Mouse (Mus musculus): ENCODE results near the gene Mpp5. TPM values are rescaled to one million over a fixed set of nuclear protein-coding genes. Genes with fewer than 3 reads are reported as not detected.
A peak's percentile ranks its signal among the peaks of the same experiment; 100 is the strongest.

The Mpp5 gene
- total and polyA plus RNA-seq, 2 experiments = 0.84 to 17.0 TPM

GRCm38 (mm10) chr12:78747406-78747805, 1.3 kb upstream of the Mpp5 start:
- H3K4me1 ChIP-seq (ENCODE audit: control insufficient read depth, insufficient read depth, low read length) = no peaks in the 10 kb centered on the region
- H3K36me3 ChIP-seq (ENCODE audit: control insufficient read depth, insufficient read depth, low read length) = no peaks in the 10 kb centered on the region
- H3K4me3 ChIP-seq (ENCODE audit: insufficient read depth, low read depth, low read length) = no peak overlapping the region
- no peak for TF ChIP-seq POLR2A (IDR thresholded peaks at IDR 0.05; ENCODE audit: extremely low read depth, insufficient read depth, low read length)
- no peak for TF ChIP-seq CTCF (IDR thresholded peaks at IDR 0.05; ENCODE audit: low read depth, low read length)
- H3K9ac ChIP-seq (ENCODE audit: low read depth, low read length) = no peak overlapping the region
- 71% methylated on average over 1 of the region's 1 CpGs for WGBS
- DNase-seq (ENCODE audit: extremely low read depth, low read depth, low spot score) = no peak
- no peaks in the 10 kb centered on the region; the same call in 1 of the 2 replicates for H3K79me2 ChIP-seq (ENCODE audit: control insufficient read depth, insufficient read depth, low read length)
- no peaks in the 10 kb centered on the region for H3K27me3 ChIP-seq (ENCODE audit: control insufficient read depth, insufficient read depth, low read length)
- no peak overlapping the region for H3K27ac ChIP-seq (replicated peaks; ENCODE audit: insufficient read depth, low read depth, low read length)

DNA sequence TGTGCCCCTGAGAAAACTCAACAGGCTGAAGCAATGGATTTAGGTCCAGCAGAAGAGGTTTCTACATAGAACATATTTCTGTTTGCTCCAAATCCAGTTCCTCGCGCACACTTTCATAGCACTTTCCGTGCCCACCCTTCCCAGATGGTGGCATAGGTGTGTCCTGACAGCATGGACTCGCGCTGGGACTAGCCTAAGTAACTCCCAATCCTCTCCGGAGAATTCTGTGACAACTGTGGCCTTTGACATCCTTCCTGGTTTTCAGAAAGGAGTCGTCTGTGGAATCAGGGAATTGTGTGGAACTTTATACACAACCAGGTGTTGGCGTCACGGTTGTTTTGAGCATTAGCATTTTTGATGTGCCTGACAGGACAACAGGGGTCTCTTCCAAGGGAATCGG, 594 bp upstream of the Mpp5 start:
- Histone ChIP-seq H3K9ac (ENCODE audit: low read depth, low read length) (peak overlapping the region; percentile 77), H3K79me2 (ENCODE audit: control insufficient read depth, insufficient read depth, low read length) (no peaks in the 10 kb centered on the region; the same call in 1 of the 2 replicates), H3K27me3 (ENCODE audit: control insufficient read depth, insufficient read depth, low read length) (no peaks in the 10 kb centered on the region), H3K27ac (replicated peaks; ENCODE audit: insufficient read depth, low read depth, low read length) (0 out of 2 replicates have a peak overlapping the region, but pooled peaks have one; percentile 14), H3K36me3 (ENCODE audit: control insufficient read depth, insufficient read depth, low read length) (no peaks in the 10 kb centered on the region), H3K4me1 (ENCODE audit: control insufficient read depth, insufficient read depth, low read length) (no peaks in the 10 kb centered on the region), H3K4me3 (ENCODE audit: insufficient read depth, low read depth, low read length) (peak overlapping the region; percentile 70)
- WGBS = under 1% methylated on average over 10 of the region's 10 CpGs
- peak; percentile 29 for DNase-seq (ENCODE audit: extremely low read depth, low read depth, low spot score)
- TF ChIP-seq CTCF (IDR thresholded peaks at IDR 0.05; ENCODE audit: low read depth, low read length) = no peak
- TF ChIP-seq POLR2A (IDR thresholded peaks at IDR 0.05; ENCODE audit: extremely low read depth, insufficient read depth, low read length) = no peak

GRCm38 (mm10) chr12:78749378-78749801, 683 bp downstream of the Mpp5 start:
- no peaks in the 10 kb centered on the region for H3K36me3 ChIP-seq (ENCODE audit: control insufficient read depth, insufficient read depth, low read length)
- under 1% methylated on average over 25 of the region's 25 CpGs for WGBS
- peak overlapping the region; percentile 84 for H3K4me3 ChIP-seq (ENCODE audit: insufficient read depth, low read depth, low read length)
- peak; percentile 72 for DNase-seq (ENCODE audit: extremely low read depth, low read depth, low spot score)
- H3K27me3 ChIP-seq (ENCODE audit: control insufficient read depth, insufficient read depth, low read length) = no peaks in the 10 kb centered on the region
- peak overlapping the region; percentile 86 for H3K9ac ChIP-seq (ENCODE audit: low read depth, low read length)
- H3K79me2 ChIP-seq (ENCODE audit: control insufficient read depth, insufficient read depth, low read length) = peaks cover 2% of the 10 kb centered on the region; the same call in 1 of the 2 replicates
- TF ChIP-seq POLR2A (IDR thresholded peaks at IDR 0.05; ENCODE audit: extremely low read depth, insufficient read depth, low read length) (no peak), CTCF (IDR thresholded peaks at IDR 0.05; ENCODE audit: low read depth, low read length) (no peak)
- H3K27ac ChIP-seq (replicated peaks; ENCODE audit: insufficient read depth, low read depth, low read length) = peak overlapping the region; percentile 84
- no peaks in the 10 kb centered on the region for H3K4me1 ChIP-seq (ENCODE audit: control insufficient read depth, insufficient read depth, low read length)

DNA sequence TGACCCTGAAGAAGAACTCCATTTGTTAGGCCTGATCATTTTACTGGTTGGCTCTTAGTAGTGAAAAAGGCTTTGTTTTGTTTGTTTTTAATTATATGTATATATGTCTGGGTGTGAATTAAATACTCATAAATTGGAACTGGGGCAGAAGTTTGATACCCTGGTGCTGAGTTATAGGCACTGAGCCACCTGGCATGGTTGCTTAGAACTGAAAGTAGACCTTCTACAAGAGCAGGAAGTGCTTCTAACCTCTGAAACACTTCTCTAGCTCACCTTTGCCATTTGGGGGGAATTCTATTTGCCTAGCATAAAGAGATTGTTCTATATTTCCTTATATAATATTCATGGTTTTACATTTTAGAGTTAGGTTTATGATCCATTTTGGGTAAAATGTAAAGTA, 13.3 kb downstream of the Mpp5 start:
- H3K4me3 ChIP-seq (ENCODE audit: insufficient read depth, low read depth, low read length) = no peak overlapping the region
- no peak overlapping the region for H3K27ac ChIP-seq (replicated peaks; ENCODE audit: insufficient read depth, low read depth, low read length)
- H3K36me3 ChIP-seq (ENCODE audit: control insufficient read depth, insufficient read depth, low read length) = no peaks in the 10 kb centered on the region
- no peak overlapping the region for H3K9ac ChIP-seq (ENCODE audit: low read depth, low read length)
- peaks cover 8% of the 10 kb centered on the region; the same call in 1 of the 2 replicates for H3K79me2 ChIP-seq (ENCODE audit: control insufficient read depth, insufficient read depth, low read length)
- no peaks in the 10 kb centered on the region for H3K4me1 ChIP-seq (ENCODE audit: control insufficient read depth, insufficient read depth, low read length)
- peak; percentile 28 for DNase-seq (ENCODE audit: extremely low read depth, low read depth, low spot score)
- H3K27me3 ChIP-seq (ENCODE audit: control insufficient read depth, insufficient read depth, low read length) = no peaks in the 10 kb centered on the region
- no peak for TF ChIP-seq POLR2A (IDR thresholded peaks at IDR 0.05; ENCODE audit: extremely low read depth, insufficient read depth, low read length)
- no peak for TF ChIP-seq CTCF (IDR thresholded peaks at IDR 0.05; ENCODE audit: low read depth, low read length)

DNA sequence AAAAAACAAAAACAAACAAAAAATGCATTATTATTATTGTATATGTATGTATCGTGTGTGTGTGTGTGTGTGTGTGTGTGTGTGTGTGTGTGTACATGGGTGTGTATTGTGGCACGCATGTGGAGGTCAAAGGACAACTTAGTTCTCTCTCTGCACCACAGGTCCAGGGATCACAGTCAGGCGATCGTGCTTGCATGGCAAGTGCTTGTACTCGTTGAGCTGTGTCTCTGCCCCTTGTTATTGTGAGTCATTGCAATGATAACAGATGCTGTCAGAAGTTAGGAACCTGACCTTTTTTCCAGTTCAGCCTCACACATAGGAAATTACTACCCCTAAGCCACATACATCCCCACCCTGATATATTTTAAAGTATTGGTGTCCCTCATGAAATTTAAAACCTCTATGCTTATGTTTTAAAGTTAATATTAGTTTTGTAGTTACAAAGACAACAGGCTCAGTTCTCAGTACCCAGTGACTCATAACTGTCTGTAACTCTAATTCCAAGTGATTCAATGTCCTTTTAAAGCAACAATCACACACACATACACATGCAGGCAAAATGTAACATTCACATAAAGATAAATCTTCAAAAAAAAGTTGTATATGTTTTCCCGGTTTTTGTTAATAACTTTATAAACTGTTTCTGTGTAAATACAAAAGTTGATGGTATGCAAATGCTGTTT, 20.5 kb downstream of the Mpp5 start:
- H3K79me2 ChIP-seq (ENCODE audit: control insufficient read depth, insufficient read depth, low read length) = peaks cover 6% of the 10 kb centered on the region; the same call in 1 of the 2 replicates
- H3K4me1 ChIP-seq (ENCODE audit: control insufficient read depth, insufficient read depth, low read length) = peaks cover 3% of the 10 kb centered on the region; the same call in 1 of the 2 replicates
- no peak overlapping the region for H3K9ac ChIP-seq (ENCODE audit: low read depth, low read length)
- no peaks in the 10 kb centered on the region for H3K27me3 ChIP-seq (ENCODE audit: control insufficient read depth, insufficient read depth, low read length)
- no peaks in the 10 kb centered on the region for H3K36me3 ChIP-seq (ENCODE audit: control insufficient read depth, insufficient read depth, low read length)
- H3K4me3 ChIP-seq (ENCODE audit: insufficient read depth, low read depth, low read length) = no peak overlapping the region
- TF ChIP-seq POLR2A (IDR thresholded peaks at IDR 0.05; ENCODE audit: extremely low read depth, insufficient read depth, low read length) (no peak), CTCF (IDR thresholded peaks at IDR 0.05; ENCODE audit: low read depth, low read length) (no peak)
- peak; percentile 85 for DNase-seq (ENCODE audit: extremely low read depth, low read depth, low spot score)
- WGBS = 32% methylated on average over 6 of the region's 6 CpGs
- no peak overlapping the region for H3K27ac ChIP-seq (replicated peaks; ENCODE audit: insufficient read depth, low read depth, low read length)

DNA sequence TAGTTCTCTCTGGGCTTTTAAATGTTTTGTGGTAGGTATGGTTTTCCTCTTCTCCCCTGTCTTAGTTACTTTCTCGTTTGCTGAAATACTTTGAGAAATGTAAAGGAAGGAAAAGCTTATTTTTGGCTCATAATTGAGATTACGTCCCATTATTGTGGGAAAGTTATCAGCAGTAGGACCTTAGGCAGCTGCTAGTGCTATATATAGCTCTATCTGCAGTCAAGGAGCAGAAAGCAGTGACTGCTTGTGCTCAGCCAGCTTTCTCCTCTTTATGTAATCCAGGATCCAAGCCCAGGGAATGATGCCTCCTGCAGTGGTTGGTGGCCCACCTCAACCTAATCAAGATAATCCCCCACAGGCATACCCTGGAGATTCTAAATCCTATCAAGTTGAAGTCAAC, 24.5 kb downstream of the Mpp5 start:
- WGBS = 73% methylated on average over 2 of the region's 2 CpGs
- H3K4me3 ChIP-seq (ENCODE audit: insufficient read depth, low read depth, low read length) = no peak overlapping the region
- H3K27me3 ChIP-seq (ENCODE audit: control insufficient read depth, insufficient read depth, low read length) = no peaks in the 10 kb centered on the region
- DNase-seq (ENCODE audit: extremely low read depth, low read depth, low spot score) = no peak
- peaks cover 3% of the 10 kb centered on the region; the same call in 1 of the 2 replicates for H3K4me1 ChIP-seq (ENCODE audit: control insufficient read depth, insufficient read depth, low read length)
- H3K27ac ChIP-seq (replicated peaks; ENCODE audit: insufficient read depth, low read depth, low read length) = no peak overlapping the region
- no peak for TF ChIP-seq CTCF (IDR thresholded peaks at IDR 0.05; ENCODE audit: low read depth, low read length)
- TF ChIP-seq POLR2A (IDR thresholded peaks at IDR 0.05; ENCODE audit: extremely low read depth, insufficient read depth, low read length) = no peak
- H3K36me3 ChIP-seq (ENCODE audit: control insufficient read depth, insufficient read depth, low read length) = no peaks in the 10 kb centered on the region
- peaks cover 3% of the 10 kb centered on the region; the same call in 1 of the 2 replicates for H3K79me2 ChIP-seq (ENCODE audit: control insufficient read depth, insufficient read depth, low read length)
- no peak overlapping the region for H3K9ac ChIP-seq (ENCODE audit: low read depth, low read length)
